Mouse (Mus musculus): Measurements from ENCODE around the gene Xab2. TPM values are rescaled to one million over a fixed set of nuclear protein-coding genes. Genes with fewer than 3 reads are reported as not detected.

Gene Xab2
- 56.1 and 56.3 TPM in 2 replicates for polyA plus RNA-seq (2015; fragmentation: Nextera tagmentation; extraction: Ambion mirVana)

DNA sequence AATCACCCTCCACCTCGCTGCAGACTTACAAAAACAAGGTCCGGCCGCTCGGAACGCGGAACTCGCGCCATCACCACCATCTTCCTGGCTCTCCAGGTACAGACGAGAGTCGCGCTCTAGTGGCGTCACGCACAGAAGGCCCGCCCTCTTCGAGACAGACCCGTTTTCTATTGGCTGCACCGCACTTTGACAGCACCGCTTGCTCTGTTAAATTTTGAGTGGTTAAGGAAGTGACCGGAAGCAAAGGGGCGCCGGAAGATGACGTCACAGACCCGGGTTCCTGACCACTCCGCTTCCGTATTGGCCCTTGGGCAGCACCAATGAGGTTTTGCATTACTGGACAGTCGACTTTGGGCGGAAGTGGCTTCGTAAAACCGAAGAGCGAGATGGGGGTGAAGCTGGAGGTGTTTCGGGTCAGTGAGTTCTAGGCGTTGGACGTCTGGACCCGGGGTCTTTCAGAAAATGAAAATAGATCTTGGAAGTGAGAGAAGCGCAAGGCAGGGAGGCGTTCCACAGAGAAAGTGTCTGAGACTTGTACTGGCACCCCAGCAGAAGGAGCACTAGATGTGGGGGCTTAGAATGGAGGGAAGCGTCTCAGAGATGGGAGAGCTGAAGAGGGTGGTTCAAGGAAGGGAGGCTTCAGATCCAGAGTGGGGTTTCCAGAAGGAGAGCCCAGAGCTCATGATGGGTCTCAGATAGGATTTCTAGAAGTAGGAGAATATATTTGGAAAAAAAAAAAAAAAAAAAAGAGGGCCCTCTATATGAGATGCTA is at the start of gene Xab2, which contains the start of gene Pet100:
Gene Xab2, minus strand, starts transcription at position 118 of the 772 bp plus-strand sequence.
Gene Pet100, plus strand, starts transcription at position 350 of the 772 bp plus-strand sequence.
- ATAC-seq (ENCODE audit: low read depth): peak; percentile 99
- Histone ChIP-seq H3K9me3 (ENCODE audit: control insufficient read depth, low read length) (no peaks in the 10 kb centered on the region), H3K27ac (ENCODE audit: low read length) (no peak within 1 kb of the TSS), H3K4me2 (ENCODE audit: low read depth, low read length) (peak within 1 kb of the TSS; percentile 87), H3K9ac (ENCODE audit: low read length) (peak within 1 kb of the TSS; percentile 82), H3K27me3 (ENCODE audit: control insufficient read depth, insufficient read depth, low read depth, low read length) (no peaks in the 10 kb centered on the region), H3K36me3 (ENCODE audit: control insufficient read depth, insufficient read depth, low read length) (peaks cover 14% of the 10 kb centered on the region), H3K4me3 (ENCODE audit: low read length) (peak within 1 kb of the TSS; percentile 90), H3K4me1 (replicated peaks; ENCODE audit: control insufficient read depth, insufficient read depth, low read length) (peaks cover 12% of the 10 kb centered on the region)
- under 1% methylated on average over 37 of the region's 37 CpGs for WGBS

DNA sequence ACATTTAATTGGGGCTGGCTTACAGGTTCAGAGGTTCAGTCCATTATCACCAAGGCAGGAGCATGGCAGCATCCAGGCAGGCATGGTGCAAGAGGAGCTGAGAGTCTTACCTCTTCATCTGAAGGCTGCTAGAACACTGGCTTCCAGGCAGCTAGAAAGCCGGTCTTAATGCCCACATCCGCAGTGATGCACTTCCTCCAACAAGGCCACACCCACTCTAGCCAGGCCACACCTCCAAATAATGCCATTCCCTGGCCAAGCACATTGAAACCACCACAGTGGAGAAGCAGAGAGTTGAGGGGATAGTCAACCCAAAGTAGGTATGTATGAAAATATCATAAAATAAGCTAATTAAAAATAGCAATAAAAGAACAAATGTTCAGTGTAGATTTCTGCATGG is 49.3 kb upstream of the Xab2 start:
- WGBS: 80% methylated on average over 2 of the region's 2 CpGs
- no peak overlapping the region for H3K9ac ChIP-seq (ENCODE audit: low read length)
- H3K4me3 ChIP-seq (ENCODE audit: low read length): no peak overlapping the region
- no peak for ATAC-seq (ENCODE audit: low read depth)
- no peak overlapping the region for H3K4me2 ChIP-seq (ENCODE audit: low read depth, low read length)
- H3K27ac ChIP-seq (ENCODE audit: low read length): no peak overlapping the region
- H3K9me3 ChIP-seq (ENCODE audit: control insufficient read depth, low read length): no peaks in the 10 kb centered on the region
- no peaks in the 10 kb centered on the region for H3K27me3 ChIP-seq (ENCODE audit: control insufficient read depth, insufficient read depth, low read depth, low read length)
- H3K4me1 ChIP-seq (replicated peaks; ENCODE audit: control insufficient read depth, insufficient read depth, low read length): peaks cover 2% of the 10 kb centered on the region; the same call in 1 of the 2 replicates
- no peaks in the 10 kb centered on the region for H3K36me3 ChIP-seq (ENCODE audit: control insufficient read depth, insufficient read depth, low read length)

DNA sequence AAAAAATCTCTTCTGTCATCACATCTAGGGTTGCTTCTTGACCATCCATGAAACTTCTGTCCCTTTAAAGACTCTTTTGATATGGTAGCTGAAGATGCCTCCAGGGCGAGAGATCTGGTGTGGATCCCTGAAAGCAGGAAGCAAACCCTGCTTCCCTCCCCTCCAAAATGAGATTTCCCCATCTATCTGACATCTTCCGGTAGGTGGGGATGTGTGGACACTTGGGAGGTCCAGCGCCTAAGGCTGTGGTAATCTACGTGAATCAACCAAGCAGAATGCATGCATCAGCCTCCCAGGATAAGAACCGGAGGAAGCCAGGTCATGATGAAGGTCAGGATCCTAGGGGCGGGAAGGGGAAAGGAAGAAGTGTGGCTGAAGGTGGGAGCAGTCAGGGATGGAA is 44.4 kb upstream of the Xab2 start, which contains the start of gene Mcemp1:
Gene Mcemp1, plus strand, starts transcription at position 248 of the 400 bp plus-strand sequence.
- H3K4me3 ChIP-seq (ENCODE audit: low read length): no peak within 1 kb of the TSS
- no peak within 1 kb of the TSS for H3K4me2 ChIP-seq (ENCODE audit: low read depth, low read length)
- H3K4me1 ChIP-seq (replicated peaks; ENCODE audit: control insufficient read depth, insufficient read depth, low read length): no peaks in the 10 kb centered on the region
- H3K27ac ChIP-seq (ENCODE audit: low read length): no peak within 1 kb of the TSS
- H3K9ac ChIP-seq (ENCODE audit: low read length): no peak within 1 kb of the TSS
- ATAC-seq (ENCODE audit: low read depth): no peak
- 72% methylated on average over 6 of the region's 6 CpGs for WGBS
- H3K9me3 ChIP-seq (ENCODE audit: control insufficient read depth, low read length): no peaks in the 10 kb centered on the region
- no peaks in the 10 kb centered on the region for H3K27me3 ChIP-seq (ENCODE audit: control insufficient read depth, insufficient read depth, low read depth, low read length)
- no peaks in the 10 kb centered on the region for H3K36me3 ChIP-seq (ENCODE audit: control insufficient read depth, insufficient read depth, low read length)

DNA sequence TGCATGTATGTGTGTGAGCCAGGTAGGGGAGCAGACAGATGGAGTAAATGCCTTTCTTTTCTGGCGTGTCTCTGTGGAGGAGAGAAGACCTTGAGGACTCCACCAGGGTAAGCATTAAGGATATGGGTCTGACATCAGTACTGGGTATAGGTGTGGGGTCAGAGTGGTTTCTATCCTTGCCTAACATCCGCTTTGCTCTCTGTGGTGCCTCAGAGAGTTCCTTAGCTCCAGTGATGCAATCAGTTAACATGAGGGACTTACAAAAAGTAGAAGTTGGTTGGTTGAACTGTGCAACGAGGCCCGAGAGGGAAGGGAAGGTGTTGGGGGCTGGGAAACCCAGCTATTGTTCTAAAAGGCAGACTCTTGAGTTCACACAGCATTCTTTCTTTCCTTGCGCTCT is 43.3 kb upstream of the Xab2 start:
- Histone ChIP-seq H3K4me1 (replicated peaks; ENCODE audit: control insufficient read depth, insufficient read depth, low read length) (no peaks in the 10 kb centered on the region), H3K9me3 (ENCODE audit: control insufficient read depth, low read length) (no peaks in the 10 kb centered on the region), H3K36me3 (ENCODE audit: control insufficient read depth, insufficient read depth, low read length) (no peaks in the 10 kb centered on the region), H3K4me3 (ENCODE audit: low read length) (no peak overlapping the region), H3K27ac (ENCODE audit: low read length) (no peak overlapping the region), H3K27me3 (ENCODE audit: control insufficient read depth, insufficient read depth, low read depth, low read length) (no peaks in the 10 kb centered on the region), H3K4me2 (ENCODE audit: low read depth, low read length) (no peak overlapping the region), H3K9ac (ENCODE audit: low read length) (no peak overlapping the region)
- WGBS: 45% methylated on average over 5 of the region's 5 CpGs
- no peak for ATAC-seq (ENCODE audit: low read depth)

DNA sequence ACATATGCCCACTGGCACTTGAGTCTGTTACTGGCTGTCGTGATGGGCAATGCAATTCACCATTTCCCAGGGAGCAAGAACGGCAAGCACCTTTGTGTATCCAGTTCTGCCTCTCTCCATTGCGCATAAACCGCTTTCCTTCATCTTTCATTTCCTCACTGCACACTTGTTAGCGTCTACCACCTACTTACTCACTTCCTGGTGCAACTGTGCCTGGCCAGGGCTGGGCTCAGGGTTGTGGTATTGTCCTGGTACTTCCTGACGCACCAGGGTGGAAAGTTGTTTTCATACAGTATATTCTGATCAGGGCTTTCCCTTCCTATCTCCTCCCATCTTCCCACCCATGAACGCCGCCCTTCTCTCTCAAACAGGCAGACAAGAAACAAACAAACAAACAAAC is 39.8 kb upstream of the Xab2 start:
- no peak for ATAC-seq (ENCODE audit: low read depth)
- no peaks in the 10 kb centered on the region for H3K4me1 ChIP-seq (replicated peaks; ENCODE audit: control insufficient read depth, insufficient read depth, low read length)
- H3K27me3 ChIP-seq (ENCODE audit: control insufficient read depth, insufficient read depth, low read depth, low read length): no peaks in the 10 kb centered on the region
- no peak overlapping the region for H3K9ac ChIP-seq (ENCODE audit: low read length)
- H3K9me3 ChIP-seq (ENCODE audit: control insufficient read depth, low read length): no peaks in the 10 kb centered on the region
- H3K27ac ChIP-seq (ENCODE audit: low read length): no peak overlapping the region
- H3K4me2 ChIP-seq (ENCODE audit: low read depth, low read length): no peak overlapping the region
- 61% methylated on average over 8 of the region's 8 CpGs for WGBS
- H3K36me3 ChIP-seq (ENCODE audit: control insufficient read depth, insufficient read depth, low read length): no peaks in the 10 kb centered on the region
- H3K4me3 ChIP-seq (ENCODE audit: low read length): no peak overlapping the region

DNA sequence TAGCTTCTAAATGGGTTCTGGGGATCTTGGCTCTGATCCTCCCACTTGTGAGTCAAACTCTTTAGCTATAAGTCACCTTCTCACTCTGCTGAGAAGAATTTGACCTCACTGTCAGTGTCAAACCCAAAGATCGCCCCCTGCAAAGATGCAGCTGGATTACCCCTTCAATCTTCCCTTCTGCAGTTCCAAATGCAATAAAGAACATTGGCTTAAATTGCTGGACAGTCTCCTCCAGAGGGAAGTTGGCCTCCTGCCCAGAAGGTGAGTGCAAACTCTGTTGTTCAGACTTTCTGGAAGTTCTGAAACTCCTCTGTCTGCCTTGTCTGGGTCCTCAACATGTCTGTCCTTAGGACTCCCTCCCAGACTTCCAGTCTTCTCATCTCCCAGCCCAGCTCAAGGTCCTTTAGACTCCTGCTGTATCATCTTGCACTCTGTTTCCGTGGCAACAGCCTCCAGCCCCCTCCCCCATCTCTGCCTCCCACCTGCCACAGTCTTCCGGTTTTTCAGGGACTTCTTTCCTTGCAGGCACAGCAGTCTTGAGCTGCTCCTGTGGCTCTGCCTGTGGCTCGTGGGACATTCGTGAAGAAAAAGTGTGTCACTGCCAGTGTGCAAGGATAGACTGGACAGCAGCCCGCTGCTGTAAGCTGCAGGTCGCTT is 35.7 kb upstream of the Xab2 start:
- Histone ChIP-seq H3K4me3 (ENCODE audit: low read length) (no peak overlapping the region), H3K27ac (ENCODE audit: low read length) (no peak overlapping the region), H3K4me2 (ENCODE audit: low read depth, low read length) (no peak overlapping the region), H3K4me1 (replicated peaks; ENCODE audit: control insufficient read depth, insufficient read depth, low read length) (no peaks in the 10 kb centered on the region), H3K27me3 (ENCODE audit: control insufficient read depth, insufficient read depth, low read depth, low read length) (no peaks in the 10 kb centered on the region), H3K9ac (ENCODE audit: low read length) (no peak overlapping the region), H3K9me3 (ENCODE audit: control insufficient read depth, low read length) (no peaks in the 10 kb centered on the region), H3K36me3 (ENCODE audit: control insufficient read depth, insufficient read depth, low read length) (no peaks in the 10 kb centered on the region)
- 18% methylated on average over 7 of the region's 7 CpGs for WGBS
- ATAC-seq (ENCODE audit: low read depth): no peak

DNA sequence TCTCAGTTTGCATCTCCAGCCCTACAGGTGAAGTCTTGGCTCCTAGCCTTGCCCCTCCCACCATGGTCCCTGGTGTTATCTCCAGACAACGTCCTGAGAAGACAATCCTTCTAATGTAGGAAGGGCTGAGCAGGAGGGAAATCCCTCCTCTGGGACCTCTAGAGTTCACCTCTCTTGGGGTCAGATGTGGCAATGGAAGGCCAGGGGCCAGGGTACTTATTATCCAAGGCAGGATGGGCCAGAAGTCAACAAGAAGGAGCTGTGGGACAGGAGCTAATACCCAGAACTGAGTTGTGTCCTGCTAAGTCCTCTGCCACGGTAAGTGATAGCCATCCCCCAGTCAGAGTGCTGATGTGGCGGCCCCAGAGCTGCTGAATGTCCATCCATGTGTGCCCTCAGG is 34.4 kb upstream of the Xab2 start, which contains the start of gene Retn:
Gene Retn, plus strand, starts transcription at position 245 of the 400 bp plus-strand sequence.
- H3K36me3 ChIP-seq (ENCODE audit: control insufficient read depth, insufficient read depth, low read length): no peaks in the 10 kb centered on the region
- H3K27ac ChIP-seq (ENCODE audit: low read length): no peak within 1 kb of the TSS
- no peak for ATAC-seq (ENCODE audit: low read depth)
- H3K9ac ChIP-seq (ENCODE audit: low read length): no peak within 1 kb of the TSS
- WGBS: 67% methylated on average over 3 of the region's 3 CpGs
- no peak within 1 kb of the TSS for H3K4me2 ChIP-seq (ENCODE audit: low read depth, low read length)
- H3K27me3 ChIP-seq (ENCODE audit: control insufficient read depth, insufficient read depth, low read depth, low read length): no peaks in the 10 kb centered on the region
- H3K4me1 ChIP-seq (replicated peaks; ENCODE audit: control insufficient read depth, insufficient read depth, low read length): no peaks in the 10 kb centered on the region
- no peak within 1 kb of the TSS for H3K4me3 ChIP-seq (ENCODE audit: low read length)
- no peaks in the 10 kb centered on the region for H3K9me3 ChIP-seq (ENCODE audit: control insufficient read depth, low read length)

DNA sequence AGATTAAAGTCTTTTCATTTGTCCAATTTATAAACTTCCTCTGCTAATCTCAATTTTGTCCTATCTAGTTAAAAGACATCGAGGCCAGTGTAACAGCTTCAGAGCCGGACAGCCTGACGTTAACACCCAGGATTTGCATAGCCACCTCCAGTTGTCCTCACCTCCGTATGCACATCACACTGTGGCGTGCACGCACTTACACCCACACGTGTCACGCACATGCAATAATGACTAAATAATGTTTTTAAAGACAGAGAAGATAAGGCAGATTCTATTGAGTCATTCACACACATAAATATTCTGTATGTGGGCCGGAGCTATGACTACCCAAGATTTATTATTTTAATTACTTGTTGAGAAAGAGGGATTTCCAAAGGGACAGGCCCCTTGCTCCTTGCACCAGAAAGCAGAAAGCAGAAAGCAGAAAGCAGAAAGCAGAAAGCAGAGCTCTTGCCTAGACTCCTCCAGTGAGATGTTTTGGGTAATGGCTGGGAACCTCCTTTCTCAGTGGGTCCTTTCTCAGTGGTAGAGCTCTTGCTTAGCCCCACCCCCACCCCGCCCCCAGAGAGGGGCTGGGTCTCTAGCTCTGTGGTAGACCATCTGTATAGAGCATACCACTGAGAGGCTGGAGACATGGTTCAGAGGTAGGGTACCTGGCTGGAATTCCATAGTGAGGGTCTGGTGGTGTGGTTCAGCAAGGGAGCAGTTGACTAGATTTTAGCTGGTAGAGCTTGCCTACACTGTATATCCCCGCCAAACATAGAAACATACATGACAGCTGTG is 33.8 kb upstream of the Xab2 start:
- Histone ChIP-seq H3K4me1 (replicated peaks; ENCODE audit: control insufficient read depth, insufficient read depth, low read length) (no peaks in the 10 kb centered on the region), H3K9ac (ENCODE audit: low read length) (no peak overlapping the region), H3K36me3 (ENCODE audit: control insufficient read depth, insufficient read depth, low read length) (no peaks in the 10 kb centered on the region), H3K9me3 (ENCODE audit: control insufficient read depth, low read length) (no peaks in the 10 kb centered on the region), H3K4me3 (ENCODE audit: low read length) (no peak overlapping the region), H3K27ac (ENCODE audit: low read length) (no peak overlapping the region), H3K27me3 (ENCODE audit: control insufficient read depth, insufficient read depth, low read depth, low read length) (no peaks in the 10 kb centered on the region), H3K4me2 (ENCODE audit: low read depth, low read length) (no peak overlapping the region)
- ATAC-seq (ENCODE audit: low read depth): no peak
- WGBS: 59% methylated on average over 11 of the region's 11 CpGs

DNA sequence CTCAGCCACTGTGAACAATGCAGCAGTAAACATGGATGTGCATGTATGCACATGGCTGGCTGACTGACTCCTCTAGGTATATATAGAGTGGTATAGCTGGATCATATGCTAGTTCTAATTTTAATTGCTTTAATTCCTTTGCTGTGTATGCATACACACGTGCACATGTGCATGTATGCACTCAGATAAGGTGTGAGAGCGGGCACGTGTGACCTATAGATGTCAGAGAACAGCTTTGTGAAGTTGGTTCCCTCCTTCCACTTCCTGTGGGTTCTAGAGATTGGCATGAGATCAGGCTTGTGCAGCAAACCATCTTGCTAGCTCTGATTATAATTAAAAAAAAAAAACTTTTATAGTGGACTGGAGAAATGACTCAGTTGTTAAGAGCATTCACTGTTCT is 31.7 kb upstream of the Xab2 start:
- H3K9ac ChIP-seq (ENCODE audit: low read length): no peak overlapping the region
- H3K27me3 ChIP-seq (ENCODE audit: control insufficient read depth, insufficient read depth, low read depth, low read length): no peaks in the 10 kb centered on the region
- no peak for ATAC-seq (ENCODE audit: low read depth)
- no peaks in the 10 kb centered on the region for H3K4me1 ChIP-seq (replicated peaks; ENCODE audit: control insufficient read depth, insufficient read depth, low read length)
- H3K27ac ChIP-seq (ENCODE audit: low read length): no peak overlapping the region
- H3K4me3 ChIP-seq (ENCODE audit: low read length): no peak overlapping the region
- no peak overlapping the region for H3K4me2 ChIP-seq (ENCODE audit: low read depth, low read length)
- no peaks in the 10 kb centered on the region for H3K9me3 ChIP-seq (ENCODE audit: control insufficient read depth, low read length)
- H3K36me3 ChIP-seq (ENCODE audit: control insufficient read depth, insufficient read depth, low read length): no peaks in the 10 kb centered on the region
- 59% methylated on average over 3 of the region's 3 CpGs for WGBS
